Mouse (Mus musculus) hindbrain, embryonic 10.5 days (tissue): ENCODE measurements around the gene Cluh. TPM values are rescaled to one million over a fixed set of nuclear protein-coding genes. Genes with fewer than 3 reads are reported as not detected.

Source experiments
- DNase-seq: peaks from one replicate; pipeline ENCODE4 v3.0.0-alpha.2; 2017; ENCODE audit warnings: low spot score
- H3K27ac ChIP-seq: fragments of 300-500 bp; sonication (generic); 2 replicates; pipeline ENCODE4 v1.5.1; 2016; ENCODE audit warnings: mild to moderate bottlenecking, moderate library complexity
- H3K27me3 ChIP-seq: fragments of 300-500 bp; sonication (generic); 2 replicates; pipeline ENCODE4 v1.6.1; 2016; ENCODE audit warnings: mild to moderate bottlenecking; ENCODE audit not compliant: poor library complexity, insufficient read depth, severe bottlenecking
- H3K36me3 ChIP-seq: fragments of 300-500 bp; sonication (generic); 2 replicates; pipeline ENCODE4 v1.6.1; 2016; ENCODE audit warnings: mild to moderate bottlenecking, moderate library complexity
- H3K4me1 ChIP-seq: fragments of 300-500 bp; sonication (generic); replicated peaks from 2 replicates; pipeline ENCODE4 v1.6.1; 2016; ENCODE audit warnings: mild to moderate bottlenecking
- H3K4me3 ChIP-seq: fragments of 300-500 bp; sonication (generic); 2 replicates; pipeline ENCODE4 v1.5.1; 2016; ENCODE audit warnings: mild to moderate bottlenecking, moderate library complexity
- H3K9me3 ChIP-seq: fragments of 300-500 bp; sonication (generic); 2 replicates; pipeline ENCODE4 v1.6.1; 2016; ENCODE audit warnings: mild to moderate bottlenecking, moderate library complexity
- WGBS: fragments of 180-500 bp; shearing (Covaris S2); methylation state at CpG from one replicate; pipeline ENCODE4 v1.1.7; 2016; 5-methylcytosine and 5-hydroxymethylcytosine counted together
- polyA plus RNA-seq: library from polyadenylated mRNA; unstranded; fragments of >200 nt; fragmentation: Nextera tagmentation; extraction: Ambion mirVana; gene quantifications from 2 replicates; pipeline ENCODE4 v1.2.1, GENCODE M21; 2016

Cluh gene
- polyA plus RNA-seq, 1 experiment from 2014 or later, result 24.7 TPM

DNA sequence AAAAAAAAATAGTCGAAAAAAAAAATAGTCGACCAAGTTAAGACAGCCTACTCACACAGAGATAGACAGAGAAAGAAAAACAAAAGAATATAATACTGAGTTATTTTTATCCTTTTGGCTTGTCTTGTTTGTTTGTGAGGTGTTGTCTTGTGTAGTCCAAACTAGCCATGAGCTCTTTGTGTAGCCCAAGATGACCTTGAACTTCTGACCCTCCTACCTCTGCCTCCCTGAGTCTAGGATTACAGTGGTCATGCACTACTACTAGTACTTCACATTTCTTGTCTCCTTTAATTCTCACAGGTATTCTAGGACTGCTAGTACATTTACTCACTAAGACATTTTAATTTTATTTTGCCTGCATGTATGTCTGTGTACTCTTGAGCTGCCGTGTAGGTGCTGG is 21.8 kb upstream of the Cluh start:
- Histone ChIP-seq H3K36me3 (no peaks in the 10 kb centered on the region), H3K9me3 (no peaks in the 10 kb centered on the region), H3K27ac (no peak overlapping the region), H3K4me1 (no peaks in the 10 kb centered on the region), H3K4me3 (no peak overlapping the region), H3K27me3 (no peaks in the 10 kb centered on the region)
- 90% methylated on average over 3 of the region's 3 CpGs for WGBS
- no peak for DNase-seq

DNA sequence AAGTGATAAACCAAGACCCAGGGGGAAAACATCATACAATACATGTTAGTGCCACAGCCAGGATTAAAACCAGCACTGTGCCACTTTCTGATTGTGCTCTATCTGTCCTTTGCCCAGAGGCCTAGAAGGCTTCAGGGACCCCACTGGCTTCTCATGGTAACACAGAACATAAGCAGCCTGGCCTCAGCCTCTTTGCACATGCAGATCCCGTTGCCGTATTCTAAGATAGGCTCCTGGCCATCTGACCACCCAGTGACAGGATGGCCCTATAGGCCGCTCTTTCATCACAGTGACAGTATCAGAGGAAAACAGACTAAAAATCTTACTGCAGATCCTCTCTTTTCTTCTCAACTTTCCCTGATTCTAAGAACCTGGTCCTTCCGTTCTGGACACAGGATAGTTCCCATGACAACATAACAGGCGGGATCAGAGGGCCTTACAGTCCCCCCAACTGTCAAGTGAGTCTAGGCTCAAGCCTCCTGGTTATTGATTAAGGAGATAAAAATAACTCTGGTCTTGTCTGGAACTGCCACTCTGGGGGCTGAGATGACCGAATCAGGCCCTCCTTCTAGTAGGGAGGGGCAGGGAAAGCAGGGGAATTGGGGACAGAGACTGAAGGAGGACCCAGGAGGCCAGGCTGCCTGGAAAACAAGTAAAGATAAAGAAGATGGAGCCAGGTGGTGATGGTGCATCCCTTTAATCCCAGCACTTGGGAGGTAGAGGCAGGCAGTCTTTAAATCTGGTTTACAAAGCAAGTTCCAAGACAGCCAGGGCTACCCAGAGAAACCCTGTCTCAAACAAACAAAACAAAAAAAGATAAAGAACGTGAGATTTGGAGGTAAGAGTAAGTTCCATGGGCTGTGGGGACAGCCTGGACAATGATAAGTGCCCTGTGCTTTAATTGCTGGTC is 17.2 kb upstream of the Cluh start:
- WGBS, result 77% methylated on average over 7 of the region's 7 CpGs
- Histone ChIP-seq H3K9me3 (no peaks in the 10 kb centered on the region), H3K27ac (no peak overlapping the region), H3K36me3 (no peaks in the 10 kb centered on the region), H3K27me3 (peaks cover 16% of the 10 kb centered on the region), H3K4me3 (no peak overlapping the region), H3K4me1 (peaks cover under 1% of the 10 kb centered on the region)
- DNase-seq, result no peak

DNA sequence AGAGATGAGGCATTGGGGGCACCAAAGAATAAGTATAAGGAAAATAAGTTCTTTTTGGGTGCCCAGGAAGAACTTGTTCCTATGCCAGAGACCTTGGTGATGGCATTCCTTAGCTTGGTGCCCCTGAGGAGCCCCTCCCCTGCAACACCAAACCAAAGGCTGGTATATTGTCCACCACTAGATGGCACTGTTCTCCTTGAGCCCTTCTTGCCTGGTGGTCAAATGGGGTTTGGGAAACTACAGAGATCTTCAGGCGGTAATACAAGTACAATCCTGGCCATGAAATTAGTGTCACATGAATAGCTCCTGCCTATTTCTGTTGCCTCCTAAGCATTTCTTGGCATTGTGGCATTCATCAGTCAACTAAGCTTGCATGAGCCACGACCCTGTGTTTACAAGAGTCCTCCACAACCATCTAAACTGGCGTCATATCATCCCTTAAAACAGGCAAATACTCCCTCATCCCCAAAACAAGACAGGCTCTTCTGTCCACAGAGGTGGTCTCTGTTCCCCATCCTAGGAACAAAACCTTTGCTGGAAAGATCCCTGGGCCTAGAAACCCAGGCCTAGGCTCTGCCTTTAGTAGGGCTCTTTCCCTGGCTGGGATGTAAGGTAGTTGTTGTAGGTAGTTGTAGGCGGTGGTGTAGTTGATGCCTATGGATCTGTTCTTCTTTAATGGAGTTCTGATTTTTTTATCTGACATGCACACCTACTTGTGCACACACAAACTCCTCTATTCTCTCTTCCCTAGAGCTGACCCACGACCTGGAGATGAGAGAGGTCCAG is 14.6 kb upstream of the Cluh start:
- Histone ChIP-seq H3K27me3 (peaks cover 31% of the 10 kb centered on the region), H3K27ac (no peak overlapping the region), H3K9me3 (no peaks in the 10 kb centered on the region), H3K4me3 (no peak overlapping the region), H3K36me3 (no peaks in the 10 kb centered on the region), H3K4me1 (peaks cover 23% of the 10 kb centered on the region)
- WGBS, result 70% methylated on average over 5 of the region's 5 CpGs
- peak; percentile 70 for DNase-seq

DNA sequence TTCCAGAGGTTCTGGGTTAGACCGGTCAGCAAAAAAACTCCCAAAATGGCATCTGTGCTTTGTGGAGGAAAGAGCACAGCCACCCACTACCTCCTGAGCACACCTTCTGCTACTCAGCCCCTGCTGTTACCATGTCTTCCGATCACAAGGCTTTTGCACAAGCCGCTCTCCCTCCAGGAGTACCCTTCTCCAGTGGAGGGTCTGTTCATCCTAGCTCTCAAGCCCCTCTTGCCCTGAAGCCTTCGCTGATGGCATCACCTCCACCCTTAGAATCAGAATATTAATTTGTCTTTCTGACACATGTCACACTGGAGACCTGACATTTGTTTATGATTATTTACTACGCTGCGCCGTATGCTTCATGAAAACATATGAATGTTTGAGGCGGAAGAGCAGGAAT is 11.8 kb upstream of the Cluh start:
- H3K9me3 ChIP-seq, result no peaks in the 10 kb centered on the region
- peaks cover 23% of the 10 kb centered on the region for H3K4me1 ChIP-seq
- no peak for DNase-seq
- 25% methylated on average over 8 of the region's 8 CpGs for WGBS
- peaks cover 51% of the 10 kb centered on the region for H3K27me3 ChIP-seq
- H3K4me3 ChIP-seq, result peak overlapping the region; percentile 71
- peak overlapping the region; percentile 86 for H3K27ac ChIP-seq
- H3K36me3 ChIP-seq, result no peaks in the 10 kb centered on the region

DNA sequence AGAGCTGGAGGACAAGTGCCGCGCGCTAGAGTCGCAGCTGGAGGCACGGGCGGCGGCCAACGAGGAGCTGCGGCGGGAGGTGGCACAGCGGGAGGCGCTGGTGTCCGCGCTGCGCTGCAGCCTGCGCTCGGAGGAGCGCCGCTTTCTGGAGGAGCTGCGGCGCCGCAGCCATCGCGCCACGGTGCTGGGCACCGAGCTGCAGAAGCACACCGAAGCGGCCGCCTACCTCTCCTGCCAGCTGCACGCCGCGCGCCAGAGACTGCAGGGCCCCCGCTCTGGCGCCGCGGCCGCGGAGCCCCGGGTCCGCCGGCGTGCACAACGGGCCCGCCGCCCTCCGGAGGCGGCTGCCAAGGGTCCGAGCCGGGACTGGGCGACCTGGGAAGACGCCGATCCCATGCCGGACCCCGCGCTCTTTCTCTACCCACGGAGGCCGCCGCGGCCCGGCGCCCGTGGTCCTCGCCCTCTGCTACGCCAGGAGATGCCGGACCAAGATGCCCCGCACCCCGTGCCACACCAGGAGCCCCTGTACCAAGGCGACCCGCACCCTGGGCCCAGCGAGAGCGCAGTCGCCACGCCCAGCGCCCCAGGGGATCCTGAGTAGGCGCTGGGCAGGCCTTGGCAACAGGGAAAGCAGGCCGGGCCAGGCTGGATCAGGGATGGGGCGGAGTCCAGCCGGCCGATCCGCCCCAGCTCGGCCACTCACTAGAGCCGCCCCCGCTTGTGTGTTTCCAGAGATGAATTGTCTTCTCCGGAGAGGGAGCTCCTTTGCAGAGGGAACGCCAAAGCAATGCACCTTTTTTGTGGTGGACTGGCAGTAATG is 11.1 kb upstream of the Cluh start:
- Histone ChIP-seq H3K9me3 (no peaks in the 10 kb centered on the region), H3K27me3 (peaks cover 51% of the 10 kb centered on the region), H3K27ac (peak overlapping the region; percentile 86), H3K4me3 (peak overlapping the region; percentile 71), H3K4me1 (peaks cover 23% of the 10 kb centered on the region), H3K36me3 (no peaks in the 10 kb centered on the region)
- WGBS, result under 1% methylated on average over 86 of the region's 86 CpGs
- peak; percentile 81 for DNase-seq

DNA sequence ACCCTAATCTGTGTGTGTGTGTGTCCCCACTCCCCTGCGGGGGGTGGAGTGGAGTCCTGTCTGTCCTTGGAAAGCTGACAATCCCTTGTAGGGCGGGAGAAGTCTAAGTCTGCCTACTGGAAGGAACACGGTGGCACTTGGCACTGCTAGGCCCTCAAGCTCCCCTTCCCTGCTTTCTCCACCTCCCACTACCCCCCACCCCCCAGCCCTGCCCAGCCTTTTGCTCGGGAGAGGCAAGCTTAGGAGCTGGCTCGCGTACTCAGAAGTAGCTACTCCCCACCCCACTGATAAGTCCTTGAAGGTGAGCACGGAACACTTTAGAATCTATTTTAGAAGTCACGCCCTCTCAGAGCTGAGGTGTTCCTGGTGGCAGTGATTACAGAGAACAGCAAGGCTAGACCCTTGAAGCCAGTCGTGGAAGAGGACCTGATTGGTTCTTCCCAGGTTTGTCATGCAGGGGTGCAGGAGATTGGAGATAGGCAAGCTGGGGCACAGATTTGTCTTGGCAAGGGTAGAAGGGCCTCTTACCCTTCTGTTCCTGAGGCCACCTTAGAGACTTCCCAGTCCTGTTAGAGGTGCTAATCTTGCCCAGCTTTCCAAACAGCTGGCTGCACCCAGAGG is 10.4 kb upstream of the Cluh start:
- peak overlapping the region; percentile 71 for H3K4me3 ChIP-seq
- H3K27ac ChIP-seq, result peak overlapping the region; percentile 86
- peaks cover 23% of the 10 kb centered on the region for H3K4me1 ChIP-seq
- H3K27me3 ChIP-seq, result peaks cover 51% of the 10 kb centered on the region
- H3K9me3 ChIP-seq, result no peaks in the 10 kb centered on the region
- no peaks in the 10 kb centered on the region for H3K36me3 ChIP-seq
- DNase-seq, result no peak
- WGBS, result 14% methylated on average over 9 of the region's 9 CpGs

DNA sequence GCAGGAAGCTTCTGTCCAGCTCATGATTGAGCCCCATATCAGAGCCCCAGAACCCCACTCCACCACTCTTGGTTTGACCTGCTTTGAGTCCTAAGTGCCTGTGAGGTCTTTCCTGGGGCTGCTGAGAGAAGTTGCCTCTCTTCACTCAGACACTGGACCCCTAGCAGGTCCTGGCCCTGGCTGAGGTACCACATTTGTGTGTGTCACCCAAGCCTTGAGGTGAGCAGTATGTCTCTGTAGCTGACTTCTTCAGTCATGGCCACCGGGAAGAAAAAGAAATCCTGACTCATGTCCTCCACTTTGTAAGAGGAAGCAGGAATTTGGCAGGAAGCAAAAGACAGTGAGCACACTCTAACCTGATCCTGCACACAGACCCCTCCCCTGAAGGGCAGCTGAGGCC is 9.7 kb upstream of the Cluh start:
- H3K9me3 ChIP-seq, result no peaks in the 10 kb centered on the region
- WGBS, result 61% methylated on average over 1 of the region's 1 CpGs
- no peak for DNase-seq
- H3K36me3 ChIP-seq, result no peaks in the 10 kb centered on the region
- H3K4me3 ChIP-seq, result no peak overlapping the region
- no peak overlapping the region for H3K27ac ChIP-seq
- peaks cover 23% of the 10 kb centered on the region for H3K4me1 ChIP-seq
- peaks cover 51% of the 10 kb centered on the region for H3K27me3 ChIP-seq

DNA sequence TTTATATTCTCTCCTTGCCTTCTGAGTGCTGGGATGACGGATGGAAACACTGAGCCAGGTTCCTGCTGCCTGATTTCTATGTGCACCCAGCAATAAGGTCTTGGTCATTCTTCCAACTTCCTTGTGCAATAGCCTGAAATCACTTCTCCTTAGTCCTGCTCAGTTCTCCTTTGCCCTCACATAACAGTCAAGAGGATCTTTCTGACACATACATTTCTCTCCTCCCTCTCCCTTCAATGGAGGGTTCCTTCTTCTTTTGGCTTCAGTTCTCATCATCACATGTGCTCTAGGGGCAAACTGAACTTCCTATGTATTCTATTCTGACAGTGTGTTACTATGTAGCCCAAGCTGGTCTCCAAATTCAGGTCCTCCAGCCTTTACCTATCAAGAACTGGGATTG is 1.3 kb upstream of the Cluh start:
- DNase-seq, result no peak
- peak overlapping the region; percentile 90; the same call in 1 of the 2 replicates for H3K27ac ChIP-seq
- H3K4me1 ChIP-seq, result peaks cover 43% of the 10 kb centered on the region
- no peaks in the 10 kb centered on the region for H3K36me3 ChIP-seq
- no peak overlapping the region for H3K4me3 ChIP-seq
- WGBS, result 80% methylated on average over 1 of the region's 1 CpGs
- no peaks in the 10 kb centered on the region for H3K9me3 ChIP-seq
- peaks cover 6% of the 10 kb centered on the region; the same call in 1 of the 2 replicates for H3K27me3 ChIP-seq

DNA sequence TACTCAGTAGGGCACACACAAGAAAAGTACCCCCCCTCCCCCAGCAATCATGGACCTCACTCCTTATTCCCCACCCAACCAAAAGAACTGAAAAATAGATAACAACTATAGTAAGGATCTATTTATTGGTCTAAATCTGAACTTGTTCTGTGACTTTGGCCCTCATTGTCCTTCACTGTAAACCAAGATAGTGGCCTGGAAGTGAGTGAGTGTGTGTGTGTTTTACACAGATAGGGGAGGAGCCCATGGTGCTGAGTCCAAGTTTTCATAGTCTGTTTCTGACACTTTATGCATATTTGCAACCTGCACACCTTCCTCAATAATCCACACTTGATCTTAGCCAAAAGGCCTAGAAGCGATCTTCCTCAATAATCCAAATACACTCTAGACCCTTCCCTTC is 619 bp upstream of the Cluh start:
- peaks cover 50% of the 10 kb centered on the region for H3K4me1 ChIP-seq
- peaks cover 4% of the 10 kb centered on the region; the same call in 1 of the 2 replicates for H3K36me3 ChIP-seq
- peaks cover 6% of the 10 kb centered on the region; the same call in 1 of the 2 replicates for H3K27me3 ChIP-seq

DNA sequence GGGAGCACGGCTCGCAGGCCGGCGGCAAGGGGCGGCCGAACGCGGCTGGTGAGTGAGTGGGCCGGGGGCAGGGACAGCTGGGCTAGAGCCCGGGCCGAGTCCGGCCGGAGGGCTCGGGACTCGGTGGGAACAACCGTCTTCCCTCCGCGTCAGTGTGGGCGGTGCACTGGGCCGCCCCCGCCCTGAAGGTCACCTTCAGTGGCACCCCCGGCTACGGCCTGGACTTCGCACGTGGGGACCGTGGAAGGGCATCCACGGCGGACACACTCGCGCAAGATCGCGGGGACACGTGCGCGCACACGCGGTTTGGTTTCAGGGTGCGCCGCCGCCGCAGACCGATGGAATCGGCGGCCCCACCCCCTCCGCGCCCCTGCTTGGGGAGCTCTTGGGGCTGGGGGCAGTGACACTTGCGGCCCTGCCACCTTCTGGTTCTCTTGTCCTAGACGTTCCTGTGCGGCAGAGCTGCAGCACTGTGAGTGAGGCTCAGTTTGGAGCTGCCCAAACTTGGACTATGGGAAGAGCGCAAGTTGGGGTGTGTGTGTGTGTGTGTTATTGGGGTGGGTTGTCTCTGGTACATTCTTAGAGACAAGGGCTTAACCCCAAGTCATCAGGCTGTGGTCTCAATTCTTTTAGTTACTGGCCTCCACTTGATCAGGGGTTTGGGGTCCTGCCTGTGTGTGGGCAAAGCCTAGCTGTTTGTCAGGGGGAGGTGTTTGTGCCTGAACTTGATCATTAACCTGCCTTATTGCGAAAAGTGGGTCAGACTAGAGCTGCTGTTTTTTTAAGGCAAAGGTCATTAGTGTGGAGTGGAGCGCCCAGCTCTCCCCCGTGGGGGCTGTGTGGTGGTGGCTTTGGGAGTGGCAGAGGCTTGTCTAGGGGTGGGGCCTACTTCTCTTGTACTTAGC is 604 bp downstream of the Cluh start:
- H3K4me3 ChIP-seq, result peak overlapping the region; percentile 96
- DNase-seq, result no peak
- WGBS, result 2% methylated on average over 52 of the region's 53 CpGs
- H3K27me3 ChIP-seq, result peaks cover 6% of the 10 kb centered on the region; the same call in 1 of the 2 replicates
- peaks cover 4% of the 10 kb centered on the region; the same call in 1 of the 2 replicates for H3K36me3 ChIP-seq
- H3K9me3 ChIP-seq, result no peaks in the 10 kb centered on the region
- H3K4me1 ChIP-seq, result peaks cover 53% of the 10 kb centered on the region
- peak overlapping the region; percentile 90 for H3K27ac ChIP-seq

More for the DNA sequence above, 619 bp upstream of the Cluh start:
- 11% methylated on average over 1 of the region's 1 CpGs for WGBS
- Histone ChIP-seq H3K27ac (peak overlapping the region; percentile 90), H3K4me3 (peak overlapping the region; percentile 96), H3K9me3 (no peaks in the 10 kb centered on the region)
- no peak for DNase-seq

DNA sequence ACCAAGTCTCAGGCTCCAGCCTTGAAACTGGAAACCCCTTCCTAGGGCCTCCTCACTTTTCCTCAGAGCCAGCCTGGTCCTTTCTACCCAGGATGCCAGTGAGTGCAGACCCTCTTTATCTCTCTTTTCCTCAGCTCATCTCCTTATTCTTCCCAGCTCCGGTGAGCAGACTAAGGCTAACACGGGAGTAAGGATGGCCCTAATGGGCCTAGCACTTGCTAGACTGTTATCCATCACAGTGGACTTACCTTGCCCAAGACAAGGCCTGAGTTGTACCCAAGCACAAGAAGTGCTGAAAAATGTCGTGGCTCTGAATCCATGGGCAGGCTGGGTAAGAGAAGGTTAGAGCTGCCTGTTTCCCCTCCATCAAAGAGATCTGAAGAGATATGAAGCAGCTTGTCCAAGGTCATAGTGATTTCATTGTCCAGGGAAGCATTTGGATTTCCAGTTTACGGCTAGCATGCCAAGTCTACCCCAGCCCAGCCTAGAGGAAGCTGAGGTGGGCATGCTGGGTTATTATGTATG is 1.3 kb downstream of the Cluh start:
- peaks cover 4% of the 10 kb centered on the region; the same call in 1 of the 2 replicates for H3K36me3 ChIP-seq
- H3K4me1 ChIP-seq, result peaks cover 53% of the 10 kb centered on the region
- H3K9me3 ChIP-seq, result no peaks in the 10 kb centered on the region
- H3K4me3 ChIP-seq, result peak overlapping the region; percentile 96
- peaks cover 6% of the 10 kb centered on the region; the same call in 1 of the 2 replicates for H3K27me3 ChIP-seq
- WGBS, result 75% methylated on average over 4 of the region's 4 CpGs
- H3K27ac ChIP-seq, result 0 out of 2 replicates have a peak overlapping the region, but pooled peaks have one; percentile 90
- no peak for DNase-seq
